Mouse (Mus musculus) ZHBTc4 (cell line): ENCODE data around the gene Slc48a1.

Experiments
- DNase-seq: peaks from one replicate; pipeline ENCODE4 v3.0.0-alpha.2; 2011; ENCODE audit warnings: low read depth, low spot score

Slc48a1 gene

DNA sequence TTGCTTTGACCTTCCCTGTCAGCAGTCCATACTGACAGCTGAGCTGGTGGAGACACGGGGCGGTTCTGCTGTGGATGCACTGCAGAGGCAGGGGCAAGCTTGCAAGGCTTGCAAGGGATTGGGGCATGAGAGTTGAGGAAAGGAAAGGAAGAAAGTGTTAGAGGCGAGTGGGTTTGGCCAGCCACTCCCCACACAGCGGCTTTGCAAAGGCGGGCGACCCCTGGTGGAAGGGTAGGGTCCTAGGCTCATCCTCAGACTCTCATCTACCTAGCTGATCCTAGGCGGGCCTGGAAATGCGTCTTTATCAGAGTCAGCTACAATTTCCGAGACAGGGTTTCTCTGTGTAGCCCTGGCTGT is 4.4 kb downstream of the Slc48a1 start:
- DNase-seq, result peak; percentile 92

DNA sequence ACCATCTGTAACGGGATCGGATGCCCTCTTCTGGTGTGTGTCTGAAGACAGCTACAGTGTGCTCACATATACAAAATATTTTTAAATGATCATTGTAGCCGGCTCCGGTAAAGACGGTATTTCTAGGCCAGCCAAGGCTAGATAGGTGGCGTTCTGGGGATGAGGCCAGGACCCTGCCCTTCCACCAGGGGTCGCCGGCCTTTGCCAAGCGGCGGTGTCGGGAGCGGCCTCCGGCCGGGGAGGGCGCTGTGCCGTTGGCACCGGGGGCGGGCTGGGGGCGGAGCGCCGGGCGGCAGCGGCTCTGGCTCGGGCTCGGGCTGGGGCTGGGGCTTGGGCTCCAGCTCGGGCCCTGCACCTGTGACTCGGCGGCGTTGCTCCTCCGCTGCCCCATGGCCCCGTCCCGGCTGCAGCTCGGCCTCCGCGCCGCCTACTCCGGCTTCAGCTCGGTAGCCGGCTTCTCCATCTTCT is 5.8 kb downstream of the Slc48a1 start:
- DNase-seq, result peak; percentile 94

DNA sequence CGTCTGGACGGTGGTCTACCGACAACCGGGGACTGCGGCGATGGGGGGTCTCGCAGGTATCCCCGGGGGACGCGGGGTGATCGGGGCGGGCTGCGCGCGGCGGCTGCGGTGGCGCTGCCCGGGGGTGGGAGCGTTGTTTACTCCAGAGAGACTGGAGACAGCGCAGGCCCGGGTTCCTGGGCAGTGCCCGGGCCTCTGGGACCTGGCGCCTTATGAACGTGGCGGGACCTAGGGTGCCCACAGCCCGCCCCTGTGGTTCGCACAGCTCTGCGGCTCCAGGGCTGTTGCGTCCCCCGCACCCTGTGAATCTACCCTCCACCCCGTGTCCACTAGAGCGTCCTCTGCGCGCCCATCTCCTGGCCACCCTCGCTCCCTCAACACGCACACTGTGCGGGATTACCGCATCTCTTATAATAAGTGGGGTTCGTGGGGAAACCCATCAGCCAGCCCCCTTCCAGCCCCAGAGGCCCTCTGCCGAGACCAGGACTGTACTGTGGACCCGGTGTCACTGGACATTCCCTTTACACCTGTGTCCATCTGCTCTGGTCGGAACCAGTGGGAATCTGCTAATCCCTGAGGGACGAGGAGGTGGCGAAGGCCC is 6.3 kb downstream of the Slc48a1 start:
- DNase-seq, result no peak

DNA sequence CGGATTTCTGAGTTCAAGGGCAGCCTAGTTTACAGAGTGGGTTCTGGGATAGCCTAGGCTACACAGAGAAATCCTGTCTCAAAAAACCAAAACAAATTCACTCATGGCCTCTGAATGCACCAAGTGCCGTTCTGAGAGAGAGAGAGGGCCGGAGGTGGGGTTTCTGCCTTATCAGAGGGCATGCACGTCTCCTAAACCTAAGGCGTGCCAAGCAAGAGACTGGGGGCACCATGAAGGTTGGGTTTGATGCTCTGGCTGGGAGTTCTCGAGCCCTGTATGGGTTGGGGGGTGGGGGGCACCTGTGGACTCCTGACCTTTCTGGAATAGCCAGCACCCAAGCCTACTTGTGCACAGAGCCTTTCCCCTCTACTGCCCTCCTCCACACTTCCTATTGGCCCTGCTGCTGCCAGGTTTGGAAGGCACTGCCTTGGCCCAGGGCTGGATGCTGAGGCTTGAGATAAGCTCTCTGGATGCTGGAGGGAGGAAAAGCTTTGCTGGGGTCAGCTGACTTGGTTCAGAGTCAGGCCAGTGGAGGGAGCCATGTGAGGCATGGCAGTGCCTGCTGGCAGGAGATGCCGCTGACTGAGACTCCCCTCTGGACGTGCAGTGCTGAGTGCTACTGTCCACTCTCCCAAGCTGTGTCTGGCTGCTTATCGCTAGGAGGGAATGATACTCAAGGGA is 7.6 kb downstream of the Slc48a1 start:
- DNase-seq, result no peak

DNA sequence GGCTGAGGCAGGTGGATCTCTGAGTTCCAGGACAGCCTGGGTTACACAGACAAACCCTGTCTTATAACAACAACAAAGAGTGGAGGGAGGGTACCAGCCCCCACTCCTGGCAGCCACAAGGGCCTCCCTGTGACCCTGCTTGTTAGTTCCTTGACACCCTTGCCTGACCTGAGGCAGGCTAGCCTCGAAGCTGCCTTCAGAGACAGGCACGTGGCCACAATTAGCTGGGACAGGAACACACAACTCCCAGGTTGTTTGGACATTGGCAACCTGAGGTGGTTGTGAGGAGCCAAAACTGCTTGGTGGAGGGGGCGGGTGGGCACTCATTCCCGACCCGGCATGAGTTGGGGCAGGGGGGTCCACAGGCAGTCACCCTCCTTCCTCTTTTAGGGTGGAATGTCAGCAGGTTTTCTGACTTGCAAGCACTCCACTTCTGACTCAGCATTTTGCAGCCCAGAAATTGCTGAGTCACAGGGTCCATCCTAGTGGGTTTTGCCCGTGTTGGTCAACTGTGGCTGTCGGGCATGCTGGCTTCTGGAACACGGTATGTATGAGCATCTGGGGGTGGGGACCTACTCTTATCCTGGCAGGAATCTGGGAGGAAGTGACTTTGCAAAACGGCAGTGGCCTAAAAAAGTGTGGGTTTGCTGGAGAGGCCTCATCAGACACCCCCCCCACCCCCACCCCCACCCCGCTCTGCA is 8.2 kb downstream of the Slc48a1 start:
- peak; percentile 37 for DNase-seq

DNA sequence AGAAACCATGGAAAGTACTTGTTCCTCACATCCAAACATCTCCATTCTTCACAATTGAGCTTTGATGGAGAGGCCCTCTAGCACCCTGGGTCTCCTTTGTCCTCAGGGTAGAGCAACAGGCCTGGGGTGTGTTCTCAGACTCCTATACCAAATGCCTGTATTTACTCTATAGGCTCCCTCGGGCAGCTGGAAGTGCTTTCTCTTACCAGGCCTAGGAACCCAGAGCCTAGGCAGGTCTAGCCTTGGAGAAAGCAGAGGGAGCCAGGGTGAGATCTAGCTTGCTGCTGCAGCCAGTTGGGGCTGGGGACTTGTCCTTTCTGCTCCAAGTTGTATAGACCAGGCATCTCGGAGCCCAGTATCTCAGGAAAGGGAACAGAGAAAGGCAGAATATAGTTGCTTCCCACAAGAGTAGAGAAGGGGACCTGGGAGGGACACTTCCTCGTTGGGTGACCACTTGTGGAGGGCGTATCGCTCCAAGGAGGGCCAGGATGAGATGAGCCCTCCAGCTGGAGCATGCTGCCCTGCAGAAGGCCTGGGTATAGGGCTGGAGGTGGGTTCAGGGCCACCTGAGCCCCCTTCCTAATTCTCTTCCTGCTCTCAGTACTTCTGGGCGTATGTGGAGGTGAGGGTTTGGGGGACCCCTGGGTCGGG is 9.0 kb downstream of the Slc48a1 start:
- DNase-seq, result no peak

DNA sequence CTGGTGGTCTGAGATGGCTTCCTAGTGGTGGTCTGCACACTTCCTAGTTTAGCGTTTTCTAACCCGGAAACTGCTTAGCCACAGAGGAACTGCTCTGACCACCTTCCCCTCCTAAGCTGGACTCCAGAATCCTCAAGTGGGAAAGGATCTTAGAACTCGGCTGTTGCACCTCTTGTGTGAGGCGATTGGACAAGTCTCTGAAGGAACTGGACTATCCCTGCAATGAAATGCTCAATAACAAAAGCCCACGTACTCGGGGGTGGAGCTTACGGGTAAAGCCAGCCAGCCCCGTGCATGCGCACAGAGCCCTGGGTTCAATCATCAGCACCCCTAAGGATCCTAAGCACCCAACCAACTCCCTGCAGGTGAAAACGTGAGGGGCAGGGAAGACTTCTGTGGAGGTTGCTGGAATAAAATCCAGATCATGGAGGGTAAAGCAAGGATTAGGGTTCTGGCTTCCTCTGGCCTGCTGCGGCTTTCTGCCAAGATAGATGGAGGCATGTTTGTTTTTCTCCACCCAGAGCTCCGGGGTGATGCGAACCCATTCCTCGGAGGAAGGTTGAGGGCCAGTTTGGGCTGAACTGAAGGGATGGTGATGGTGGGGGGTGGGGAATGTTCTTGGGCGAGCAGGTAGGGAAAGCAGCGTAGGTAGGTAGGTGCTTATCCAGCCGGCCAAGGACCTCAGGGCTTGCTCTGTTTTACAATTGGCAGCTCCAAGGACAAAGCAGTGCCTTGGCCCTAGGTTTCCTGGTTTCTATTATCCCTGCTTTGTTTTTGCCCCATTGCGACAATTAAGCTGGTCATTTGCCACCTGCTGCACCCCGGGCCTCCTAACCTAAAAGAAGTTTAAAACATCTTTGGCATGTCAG is 9.7 kb downstream of the Slc48a1 start:
- DNase-seq, result peak; percentile 87

DNA sequence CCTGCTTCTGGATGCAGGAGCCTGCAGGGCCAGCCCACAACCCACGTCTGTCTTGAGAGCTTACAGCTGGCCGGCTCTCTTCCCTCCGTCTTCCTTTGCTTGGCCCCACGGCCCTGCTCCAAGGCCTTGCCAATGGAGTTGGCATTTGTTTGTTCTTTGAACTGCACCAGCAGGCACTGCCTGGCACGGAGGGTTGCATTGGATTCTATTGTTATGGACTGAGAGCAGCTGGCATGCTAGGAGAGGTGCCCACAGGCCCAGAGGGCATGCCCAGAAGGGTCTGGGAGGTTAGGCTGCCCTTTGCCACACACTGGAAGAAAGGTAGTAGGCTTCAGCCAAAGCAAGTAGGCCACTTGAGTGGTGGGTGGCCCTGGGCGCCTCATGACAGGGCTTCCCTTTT is 10.5 kb downstream of the Slc48a1 start:
- no peak for DNase-seq

DNA sequence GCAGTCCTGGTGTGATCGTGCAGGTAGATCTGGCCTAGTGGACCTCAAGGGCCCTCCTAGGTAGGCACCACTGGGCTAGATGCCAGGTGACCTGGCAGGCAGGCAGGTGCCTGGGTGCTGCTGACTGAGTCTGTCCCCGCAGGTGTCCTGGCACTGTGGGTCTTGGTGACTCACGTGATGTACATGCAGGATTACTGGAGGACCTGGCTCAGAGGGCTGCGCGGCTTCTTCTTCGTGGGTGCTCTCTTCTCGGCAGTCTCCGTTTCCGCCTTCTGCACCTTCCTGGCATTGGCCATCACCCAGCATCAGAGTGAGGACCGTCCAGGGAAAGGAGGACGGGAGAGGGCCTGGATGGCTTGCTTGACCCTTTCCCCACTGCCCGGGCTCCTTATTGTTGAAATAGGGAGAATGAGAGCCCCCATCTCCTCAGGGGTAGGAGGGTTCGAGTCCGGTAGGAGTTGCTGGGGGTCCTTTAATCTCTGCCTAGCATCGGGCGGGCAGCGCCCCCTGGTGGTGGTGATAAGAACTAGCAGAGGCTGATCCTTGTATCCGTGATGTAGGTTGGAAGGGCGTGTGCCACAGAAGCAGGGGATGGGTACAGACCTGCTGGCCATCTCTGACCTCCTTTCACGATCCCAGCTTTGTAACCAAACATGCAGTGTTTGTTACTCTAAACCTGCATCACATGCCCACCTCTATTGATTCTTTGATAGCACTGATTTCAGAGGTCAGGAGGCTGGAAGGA is 11.6 kb downstream of the Slc48a1 start:
- peak; percentile 81 for DNase-seq

DNA sequence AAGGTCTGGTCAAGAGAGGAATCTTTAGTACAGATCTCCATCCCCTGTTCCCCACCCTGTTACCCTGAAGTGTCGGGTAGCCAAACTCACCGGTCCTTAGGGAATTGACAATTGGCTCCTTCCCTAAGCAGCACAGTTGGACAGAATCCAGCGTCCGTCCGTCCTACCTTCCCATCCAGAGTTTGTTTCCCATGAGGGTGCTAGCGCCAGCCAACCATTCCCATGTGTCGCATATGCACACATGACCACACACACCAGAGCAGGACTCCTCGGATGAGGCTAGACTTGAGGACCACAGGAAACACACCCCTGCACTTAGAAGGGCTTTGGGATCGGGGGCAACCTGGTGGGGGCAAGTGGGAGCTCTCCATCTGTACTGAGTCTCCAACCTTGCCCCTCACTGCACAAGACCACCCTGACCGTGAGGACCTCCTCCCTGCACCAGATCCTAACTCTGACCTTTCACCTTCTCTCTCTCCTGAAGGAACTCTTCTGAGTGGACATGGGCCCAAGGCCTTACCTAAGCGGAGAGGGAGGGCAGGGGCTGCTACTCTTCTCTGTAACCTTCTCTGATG is 12.9 kb downstream of the Slc48a1 start:
- no peak for DNase-seq

DNA sequence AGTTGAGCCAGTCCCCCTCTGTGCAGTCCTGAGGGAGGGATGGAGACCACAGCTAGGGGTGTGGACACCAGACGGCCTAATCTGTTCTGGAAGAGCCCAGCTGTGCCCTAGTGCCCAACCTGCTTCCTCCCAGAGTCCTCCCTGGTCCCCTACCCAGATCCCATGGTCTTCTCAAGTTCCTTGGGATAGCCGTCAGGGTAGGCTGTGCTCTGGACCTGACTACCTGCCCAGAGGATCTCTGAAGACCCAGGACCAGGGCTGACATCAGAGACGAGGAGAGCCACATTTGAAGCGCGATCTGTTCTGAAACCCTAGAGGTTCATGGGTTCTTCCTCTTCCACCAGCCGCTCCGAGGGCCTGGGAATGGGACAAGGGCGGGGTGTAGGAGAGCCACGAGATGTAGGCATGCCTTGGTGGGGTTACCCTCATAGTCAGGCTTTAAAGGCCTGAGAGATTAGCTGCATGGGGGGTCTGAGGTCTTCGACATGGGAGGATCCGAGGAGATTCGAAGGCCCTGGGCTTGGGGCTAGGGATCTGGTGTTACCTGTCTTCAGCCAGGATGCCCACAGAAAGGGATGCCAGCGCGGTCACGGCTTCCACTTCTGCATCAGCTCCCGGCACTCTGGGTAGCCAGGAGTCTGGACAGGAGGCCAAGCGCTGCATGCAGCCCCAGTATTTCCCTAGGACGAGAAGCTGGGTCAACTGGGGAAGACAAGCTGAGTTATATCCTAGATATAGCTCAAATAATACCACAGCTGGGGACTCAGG is 15.2 kb downstream of the Slc48a1 start:
- DNase-seq, result no peak

DNA sequence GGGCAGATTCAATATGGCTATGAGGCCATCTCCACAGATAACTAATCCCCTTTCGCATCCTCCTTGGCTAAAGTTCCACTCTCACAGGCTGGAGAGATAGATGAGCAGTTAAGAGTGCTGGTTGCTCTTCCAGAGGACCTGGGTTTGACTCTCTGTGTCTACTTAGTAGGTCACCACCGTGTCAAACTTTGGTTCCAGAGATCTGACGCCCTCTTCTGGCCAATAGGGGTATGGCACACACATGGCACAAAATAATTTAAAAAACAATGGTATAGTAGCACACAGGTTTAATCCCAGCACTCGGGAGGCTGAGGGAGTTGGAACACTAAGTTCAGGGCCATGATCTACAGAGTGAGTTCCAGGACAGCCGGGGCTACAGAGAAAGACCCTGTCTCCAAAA is 15.9 kb downstream of the Slc48a1 start:
- DNase-seq, result peak; percentile 70

DNA sequence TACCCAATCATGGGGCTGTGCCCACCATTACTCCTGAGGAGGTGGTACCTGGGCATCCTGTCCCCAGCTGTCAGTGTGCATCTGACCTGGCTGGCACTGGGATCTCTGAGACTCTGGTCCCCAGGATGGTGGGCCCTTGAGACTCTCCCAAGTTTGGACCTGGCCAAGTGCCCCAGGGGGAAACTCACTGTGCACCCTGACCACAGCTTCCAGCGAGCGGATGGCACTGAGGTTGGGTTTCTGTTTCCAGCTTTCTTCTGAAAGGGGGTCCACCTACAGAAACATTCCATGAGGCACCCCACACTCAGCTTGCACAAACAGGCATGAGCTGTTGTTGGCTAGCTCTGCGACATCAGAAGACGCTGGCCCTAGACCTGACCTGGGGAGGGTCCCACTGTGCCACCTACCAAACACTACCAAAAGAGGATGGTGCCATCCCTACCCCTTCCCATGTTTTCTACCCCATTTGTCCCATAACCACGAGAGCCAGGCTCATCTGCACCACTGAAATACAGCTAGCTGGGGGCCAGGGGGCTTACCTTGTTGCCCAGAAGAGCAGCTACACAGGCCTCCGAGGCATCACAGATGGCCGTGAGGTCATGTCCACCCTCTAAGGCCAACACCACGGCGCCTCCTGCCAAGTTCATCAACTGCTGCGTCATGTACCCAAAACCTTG is 17.4 kb downstream of the Slc48a1 start:
- DNase-seq, result no peak

DNA sequence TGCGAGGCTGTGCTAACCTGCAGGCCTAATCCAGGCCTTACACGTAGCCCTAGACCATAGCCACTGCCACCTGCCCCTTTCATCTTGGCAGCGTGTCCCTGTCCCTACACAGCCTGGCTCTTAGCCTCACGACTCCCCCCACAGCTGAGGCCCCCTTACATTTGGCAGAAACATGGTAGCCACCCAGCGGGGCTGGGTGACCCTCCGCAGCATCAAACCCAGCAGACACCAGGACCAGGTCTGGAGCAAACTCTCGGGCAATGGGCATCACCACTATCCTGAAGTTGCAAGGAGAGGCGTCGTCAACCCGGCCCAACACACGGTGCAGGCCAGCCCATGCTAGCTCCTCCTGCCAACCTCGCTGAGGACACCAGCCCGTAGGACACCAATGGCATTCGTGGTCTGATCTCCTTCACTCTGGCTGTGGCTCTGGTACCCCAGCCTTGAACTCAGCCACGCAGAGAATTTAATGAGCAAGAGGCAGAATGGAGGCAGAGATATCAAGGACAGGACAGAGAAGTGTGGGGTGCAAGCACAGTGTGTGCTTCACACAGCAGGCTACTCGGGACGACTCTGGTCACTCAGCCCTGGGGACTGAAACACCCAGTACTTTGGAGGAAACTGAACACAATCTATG is 18.5 kb downstream of the Slc48a1 start:
- DNase-seq, result no peak

DNA sequence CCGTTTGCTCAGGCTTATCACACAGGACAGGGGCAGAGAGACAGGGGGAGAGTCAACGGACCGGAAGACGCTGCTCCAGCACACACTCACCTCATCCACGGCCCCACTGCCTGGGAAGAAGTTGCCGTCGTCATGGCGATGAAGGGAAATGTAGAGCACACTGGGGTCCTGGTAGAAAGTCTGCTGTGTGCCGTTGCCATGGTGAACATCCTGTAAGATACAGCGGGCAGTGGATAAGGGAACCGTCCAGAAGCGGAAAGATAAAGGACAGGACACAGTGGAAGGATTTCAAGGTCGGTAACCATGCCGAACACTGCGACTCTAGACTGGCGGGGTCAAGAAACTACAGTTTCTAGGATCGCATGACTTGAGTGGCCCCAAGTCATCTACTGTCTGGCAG is 19.8 kb downstream of the Slc48a1 start:
- DNase-seq, result no peak

DNA sequence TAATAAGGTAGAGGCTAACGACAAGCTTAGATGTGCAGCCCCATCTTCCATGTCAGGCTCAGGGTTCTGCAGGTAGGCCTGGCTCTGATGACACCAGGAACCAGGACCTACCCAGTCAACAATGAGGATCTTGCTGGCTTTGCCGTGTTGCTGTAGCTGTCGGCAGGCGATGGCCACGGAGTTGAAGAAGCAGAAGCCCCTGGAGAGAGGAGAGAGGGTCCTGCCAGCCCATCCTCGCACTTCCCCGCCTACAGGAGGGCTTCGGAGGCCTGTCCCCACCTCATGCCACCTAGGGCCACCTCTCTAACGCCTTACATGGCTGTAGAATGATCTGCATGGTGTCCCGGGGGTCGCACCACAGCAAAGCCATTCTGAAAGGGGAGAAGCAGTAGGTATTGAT is 21.1 kb downstream of the Slc48a1 start:
- DNase-seq, result no peak

DNA sequence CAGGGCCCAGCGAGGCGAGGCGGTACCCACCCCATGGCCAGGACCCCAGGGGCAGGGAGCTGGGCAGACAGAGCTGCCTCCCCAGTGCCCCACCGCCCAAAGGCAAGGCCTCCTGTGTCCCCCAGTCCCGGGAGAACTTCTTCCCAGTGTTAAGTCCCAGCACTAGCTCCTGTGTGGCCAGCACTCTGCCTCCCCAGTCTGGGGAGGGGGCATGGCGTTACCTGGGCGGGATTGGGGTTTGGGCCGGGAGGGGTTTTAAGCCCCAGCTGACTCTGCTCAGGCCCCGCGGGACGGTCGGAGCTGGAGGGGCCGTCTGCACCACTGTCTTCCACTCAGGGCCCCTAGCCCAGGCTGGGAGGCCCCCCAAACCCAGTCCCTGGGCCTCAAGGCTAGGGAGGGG is 22.5 kb downstream of the Slc48a1 start:
- DNase-seq, result no peak

DNA sequence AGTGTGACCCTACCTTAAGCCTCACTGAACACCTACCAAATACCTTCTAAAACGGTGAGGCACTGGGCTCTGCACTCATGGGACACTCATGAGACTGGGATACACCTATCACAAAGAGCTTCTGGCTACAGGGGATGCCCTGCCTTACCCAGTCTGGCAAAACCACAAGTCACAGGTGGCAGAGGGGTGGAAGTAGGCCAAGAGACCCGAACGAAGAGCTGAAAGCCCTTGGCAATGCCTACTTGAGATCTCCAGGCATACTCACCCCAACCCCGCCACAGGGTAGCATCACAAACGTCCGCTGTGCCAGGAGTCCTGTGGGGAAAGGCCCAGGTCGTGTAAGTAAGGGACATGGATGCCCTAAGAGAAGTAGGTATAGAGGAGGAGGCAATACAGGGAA is 23.5 kb downstream of the Slc48a1 start:
- no peak for DNase-seq

DNA sequence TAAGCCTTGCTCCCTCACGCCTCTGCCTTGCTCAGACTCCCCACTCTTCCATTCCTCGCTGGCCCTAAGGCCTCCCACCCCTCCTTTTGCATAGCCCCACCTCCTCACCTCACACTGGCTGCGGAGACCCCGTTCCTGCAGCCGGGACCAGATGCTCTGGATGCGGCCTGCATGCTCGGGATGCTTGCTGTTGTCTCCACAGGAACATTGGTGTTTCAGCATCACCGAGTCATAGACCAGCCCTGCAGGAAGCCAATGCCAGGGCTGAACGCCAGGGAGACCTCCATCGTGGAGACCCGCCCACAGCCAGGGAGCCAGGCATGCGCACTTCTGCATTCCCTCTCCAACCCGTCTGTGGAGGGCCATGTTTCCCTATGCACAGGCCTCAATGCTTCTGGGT is 24.3 kb downstream of the Slc48a1 start:
- DNase-seq, result peak; percentile 87
